Mouse (Mus musculus) spleen, postnatal 36 days (tissue): ENCODE results near the gene Olfr1352.
"Not testable (repeated sequence)": the region's sequence is repeated elsewhere in the genome, so short reads cannot be mapped to it uniquely, and the experiment has no call there.

Experiments
- DNase-seq, 2 experiments: peaks; one replicate each; pipeline ENCODE4 v3.0.0; 2022; ENCODE audit warnings: low spot score in 2 of 2, mixed read lengths in 1 of 2

Olfr1352 gene

GRCm38 (mm10) chr10:78980750-78981149 is at the start of gene Olfr1352:
Olfr1352 (plus strand) TSS chr10:78981050.
- DNase-seq = no peak

DNA sequence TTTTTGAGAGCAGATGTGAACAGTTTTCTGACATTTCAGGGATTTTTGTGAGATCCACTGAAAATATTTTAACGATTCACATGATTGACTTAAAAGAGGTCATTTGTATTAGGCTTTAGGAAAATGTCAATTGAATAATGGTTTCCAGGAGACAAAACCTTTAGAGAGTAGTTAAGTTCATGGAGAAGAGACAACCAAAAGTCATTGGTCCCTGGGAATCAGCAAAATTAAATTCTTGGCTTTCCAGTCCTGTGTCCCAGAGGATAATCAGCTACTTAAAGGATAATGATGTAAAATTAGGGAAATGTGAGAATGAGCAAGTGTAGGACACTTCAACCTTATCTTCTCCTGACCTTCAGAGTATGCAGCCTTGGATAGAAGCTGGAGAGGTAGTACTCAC is 30.5 kb upstream of the Olfr1352 start, which contains the start of gene Olfr8:
TSS of gene Olfr8 (plus strand) at position 301 of the 400 bp plus-strand sequence.
- DNase-seq = not testable (repeated sequence)

DNA sequence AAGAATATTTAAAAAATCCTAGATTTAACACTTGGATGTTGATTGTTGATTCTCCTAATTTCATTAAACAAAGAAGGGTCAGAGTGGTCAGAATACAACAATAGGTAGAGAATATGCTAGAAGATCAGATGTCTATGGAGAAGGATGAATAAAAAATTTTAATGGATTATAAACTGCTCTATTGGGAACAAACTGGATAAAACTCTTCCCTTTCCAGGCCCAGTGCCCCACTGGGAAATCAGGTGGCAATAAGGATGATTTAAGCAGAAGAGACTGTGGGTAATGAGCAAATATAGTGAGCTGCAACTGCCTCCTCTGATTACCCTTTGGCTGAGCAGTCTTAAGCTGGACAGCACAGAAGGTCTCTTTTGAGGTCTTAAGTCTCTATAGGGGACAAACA is 17.8 kb upstream of the Olfr1352 start, which contains the start of gene Olfr1353:
TSS of gene Olfr1353 (plus strand) at position 301 of the 400 bp plus-strand sequence.
- DNase-seq = not testable (repeated sequence)

DNA sequence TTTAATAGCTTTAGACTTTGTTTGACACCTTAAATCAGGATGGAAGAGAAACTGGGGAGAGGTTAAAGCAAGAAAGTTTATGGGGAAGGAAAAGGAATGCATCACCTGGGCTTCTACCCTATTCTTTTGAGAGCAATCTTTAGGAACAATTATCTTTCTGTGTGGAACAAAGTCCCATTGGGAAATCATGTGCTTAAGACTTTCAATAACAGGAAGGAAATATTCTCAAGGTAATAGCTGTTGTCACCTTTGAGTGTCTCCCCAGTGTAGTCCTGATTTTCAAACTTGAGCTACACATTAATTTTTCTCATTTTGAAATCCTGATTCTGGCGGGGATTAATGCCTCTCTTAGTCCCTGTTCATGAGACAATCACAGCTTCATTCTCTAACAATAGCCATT is 31.3 kb downstream of the Olfr1352 start, which contains the start of gene Olfr1351:
TSS of gene Olfr1351 (plus strand) at position 301 of the 400 bp plus-strand sequence.
- no peak for DNase-seq

DNA sequence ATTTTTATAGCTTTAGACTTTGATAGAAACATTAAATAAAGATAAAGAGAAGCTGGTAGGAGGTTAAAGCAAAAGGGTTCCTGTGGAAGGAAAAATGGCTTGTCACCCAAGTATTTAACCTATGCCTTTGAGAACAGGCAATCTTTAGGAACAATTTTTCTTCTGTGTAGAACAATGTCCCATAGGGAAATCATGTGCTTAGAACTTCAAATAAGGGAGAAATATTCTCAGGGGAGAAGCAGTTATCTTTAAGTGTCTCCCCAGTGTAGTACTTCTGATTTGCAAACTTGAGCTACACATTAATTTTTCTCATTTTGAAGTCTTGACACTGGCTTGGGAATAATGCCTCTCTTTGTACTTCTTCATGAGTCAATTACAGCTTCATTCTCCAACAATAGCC is 47.6 kb downstream of the Olfr1352 start, which contains the start of gene Olfr57:
TSS of gene Olfr57 (plus strand) at position 301 of the 400 bp plus-strand sequence.
- DNase-seq = no peak
